Mouse (Mus musculus): ENCODE data around the gene Tbc1d24. TPM values are rescaled to one million over a fixed set of nuclear protein-coding genes. Genes with fewer than 3 reads are reported as not detected.

The Tbc1d24 gene
- polyA plus RNA-seq, 1 experiment from 2014 or later, result 8.4 TPM

- Histone ChIP-seq H3K79me2 (ENCODE audit: inconsistent target) (peaks cover 9% of the 10 kb centered on the region; the same call in 1 of the 2 replicates), H3K27ac (no peak overlapping the region), H3K36me3 (ENCODE audit: inconsistent target) (peaks cover 6% of the 10 kb centered on the region; the same call in 1 of the 2 replicates), H3K4me3 (ENCODE audit: inconsistent target) (no peak overlapping the region)
- WGBS (ENCODE audit: missing documents), result 89% methylated on average over 6 of the region's 6 CpGs
These were observed 17.3 kb upstream of the Tbc1d24 start for GRCm38 (mm10) chr17:24222653-24223052.

GRCm38 (mm10) chr17:24220435-24221411 is 15.4 kb upstream of the Tbc1d24 start, which contains the start of gene Tedc2:
Gene Tedc2, minus strand, starts transcription at chr17:24220851.
- Histone ChIP-seq H3K79me2 (ENCODE audit: inconsistent target) (peaks cover 9% of the 10 kb centered on the region; the same call in 1 of the 2 replicates), H3K4me3 (ENCODE audit: inconsistent target) (peak within 1 kb of the TSS; percentile 67), H3K27ac (peak within 1 kb of the TSS; percentile 38), H3K36me3 (ENCODE audit: inconsistent target) (peaks cover 14% of the 10 kb centered on the region)
- WGBS (ENCODE audit: missing documents), result 4% methylated on average over 41 of the region's 41 CpGs

- Histone ChIP-seq H3K79me2 (ENCODE audit: inconsistent target) (peaks cover 9% of the 10 kb centered on the region; the same call in 1 of the 2 replicates), H3K4me3 (ENCODE audit: inconsistent target) (no peak overlapping the region), H3K36me3 (ENCODE audit: inconsistent target) (peaks cover 15% of the 10 kb centered on the region), H3K27ac (no peak overlapping the region)
- 77% methylated on average over 3 of the region's 4 CpGs for WGBS (ENCODE audit: missing documents)
These were observed 11.5 kb upstream of the Tbc1d24 start for GRCm38 (mm10) chr17:24216836-24217235.

- no peak overlapping the region for H3K4me3 ChIP-seq (ENCODE audit: inconsistent target)
- peaks cover 15% of the 10 kb centered on the region for H3K36me3 ChIP-seq (ENCODE audit: inconsistent target)
- 90% methylated on average over 5 of the region's 6 CpGs for WGBS (ENCODE audit: missing documents)
- no peaks in the 10 kb centered on the region for H3K79me2 ChIP-seq (ENCODE audit: inconsistent target)
- no peak overlapping the region for H3K27ac ChIP-seq
These were observed 7.8 kb upstream of the Tbc1d24 start for GRCm38 (mm10) chr17:24213186-24213585.

GRCm38 (mm10) chr17:24212441-24213018 is 7.2 kb upstream of the Tbc1d24 start:
- 49% methylated on average over 5 of the region's 5 CpGs for WGBS (ENCODE audit: missing documents)
- H3K79me2 ChIP-seq (ENCODE audit: inconsistent target), result no peaks in the 10 kb centered on the region
- H3K27ac ChIP-seq, result no peak overlapping the region
- H3K4me3 ChIP-seq (ENCODE audit: inconsistent target), result no peak overlapping the region
- peaks cover 15% of the 10 kb centered on the region for H3K36me3 ChIP-seq (ENCODE audit: inconsistent target)

GRCm38 (mm10) chr17:24211631-24212440 is 6.5 kb upstream of the Tbc1d24 start:
- Histone ChIP-seq H3K36me3 (ENCODE audit: inconsistent target) (peaks cover 15% of the 10 kb centered on the region), H3K27ac (no peak overlapping the region), H3K4me3 (ENCODE audit: inconsistent target) (no peak overlapping the region), H3K79me2 (ENCODE audit: inconsistent target) (no peaks in the 10 kb centered on the region)
- 15% methylated on average over 37 of the region's 37 CpGs for WGBS (ENCODE audit: missing documents)

GRCm38 (mm10) chr17:24210591-24210990 is 5.2 kb upstream of the Tbc1d24 start:
- no peaks in the 10 kb centered on the region for H3K79me2 ChIP-seq (ENCODE audit: inconsistent target)
- no peak overlapping the region for H3K4me3 ChIP-seq (ENCODE audit: inconsistent target)
- WGBS (ENCODE audit: missing documents), result 85% methylated on average over 3 of the region's 3 CpGs
- H3K27ac ChIP-seq, result no peak overlapping the region
- peaks cover 6% of the 10 kb centered on the region for H3K36me3 ChIP-seq (ENCODE audit: inconsistent target)

GRCm38 (mm10) chr17:24209916-24210240 is 4.5 kb upstream of the Tbc1d24 start:
- no peaks in the 10 kb centered on the region for H3K36me3 ChIP-seq (ENCODE audit: inconsistent target)
- no peak overlapping the region for H3K4me3 ChIP-seq (ENCODE audit: inconsistent target)
- peaks cover 3% of the 10 kb centered on the region for H3K79me2 ChIP-seq (ENCODE audit: inconsistent target)
- WGBS (ENCODE audit: missing documents), result 100% methylated on average over 3 of the region's 3 CpGs
- no peak overlapping the region for H3K27ac ChIP-seq

- 23% methylated on average over 37 of the region's 43 CpGs for WGBS (ENCODE audit: missing documents)
- no peak within 1 kb of the TSS for H3K27ac ChIP-seq
- H3K4me3 ChIP-seq (ENCODE audit: inconsistent target), result no peak within 1 kb of the TSS
- H3K79me2 ChIP-seq (ENCODE audit: inconsistent target), result peaks cover 9% of the 10 kb centered on the region
- H3K36me3 ChIP-seq (ENCODE audit: inconsistent target), result no peaks in the 10 kb centered on the region
These were observed 3.9 kb upstream of the Tbc1d24 start, which contains the start of gene Ntn3 for GRCm38 (mm10) chr17:24209043-24209915. Gene Ntn3, minus strand, starts transcription at chr17:24209531.

- no peak overlapping the region for H3K27ac ChIP-seq
- H3K36me3 ChIP-seq (ENCODE audit: inconsistent target), result no peaks in the 10 kb centered on the region
- peaks cover 15% of the 10 kb centered on the region for H3K79me2 ChIP-seq (ENCODE audit: inconsistent target)
- 34% methylated on average over 29 of the region's 29 CpGs for WGBS (ENCODE audit: missing documents)
- H3K4me3 ChIP-seq (ENCODE audit: inconsistent target), result no peak overlapping the region
These were observed 3.3 kb upstream of the Tbc1d24 start for GRCm38 (mm10) chr17:24208641-24209042.

- no peak overlapping the region for H3K27ac ChIP-seq
- H3K79me2 ChIP-seq (ENCODE audit: inconsistent target), result peaks cover 22% of the 10 kb centered on the region
- WGBS (ENCODE audit: missing documents), result 95% methylated on average over 30 of the region's 34 CpGs
- H3K36me3 ChIP-seq (ENCODE audit: inconsistent target), result no peaks in the 10 kb centered on the region
- no peak overlapping the region for H3K4me3 ChIP-seq (ENCODE audit: inconsistent target)
These were observed 2.6 kb upstream of the Tbc1d24 start for GRCm38 (mm10) chr17:24207768-24208640.

GRCm38 (mm10) chr17:24206451-24207351 is 1.3 kb upstream of the Tbc1d24 start:
- Histone ChIP-seq H3K79me2 (ENCODE audit: inconsistent target) (peaks cover 35% of the 10 kb centered on the region), H3K4me3 (ENCODE audit: inconsistent target) (peak overlapping the region; percentile 25; the same call in 1 of the 2 replicates), H3K27ac (no peak overlapping the region), H3K36me3 (ENCODE audit: inconsistent target) (no peaks in the 10 kb centered on the region)
- WGBS (ENCODE audit: missing documents), result 12% methylated on average over 49 of the region's 62 CpGs

Data from macrophage (primary cell).